Comparison of ENCODE assay signal across 30 mouse cellular contexts in the genomic region with DNA sequence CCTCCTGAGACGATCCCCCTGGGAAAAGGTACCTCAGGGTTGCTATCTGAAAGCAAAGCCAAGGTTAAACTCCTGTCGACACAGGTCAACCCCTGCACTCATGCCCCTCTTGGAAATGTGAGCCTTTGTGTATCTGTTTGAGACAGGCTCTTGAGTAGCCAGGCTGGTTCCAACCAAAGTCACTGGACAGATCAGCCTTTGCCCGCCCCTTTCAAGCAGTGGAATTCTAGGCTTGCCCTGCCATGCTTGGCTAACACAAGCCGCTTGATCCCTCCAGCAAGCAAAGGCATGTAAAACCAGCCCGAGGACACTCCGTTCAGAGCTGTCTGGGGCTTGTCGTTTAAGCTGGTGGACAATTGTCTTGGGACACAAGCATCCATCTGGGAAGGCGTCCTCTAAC. TPM values are rescaled to one million over a fixed set of nuclear protein-coding genes. Genes with fewer than 3 reads are reported as not detected.
DNase-seq lines count a peak whose midpoint lies in the region; ATAC-seq lines count a peak whose summit lies in the region.
"Had no signal": no experiment of that assay in that cellular context is flagged by ENCODE, and none has a peak within 500 bp of the region (broad histone marks: within the 10 kb centered on the region; RNA-seq: fewer than 3 reads in every experiment).

No protein-coding gene starts in this region.

- no peak for ATAC-seq in heart, embryonic 11.5 days (replicated peaks; ENCODE audit: insufficient number of reproducible peaks, low FRiP score, low TSS enrichment)
- ATAC-seq in embryonic facial prominence, embryonic 11.5 days (replicated peaks; ENCODE audit: insufficient number of reproducible peaks, low FRiP score, low TSS enrichment, low read depth): no peak
- ATAC-seq: CD4-positive, CD25-positive, alpha-beta regulatory T cell, adult 4 months; forebrain, embryonic 15.5 days; midbrain, embryonic 16.5 days had no signal

- no peaks in the 10 kb centered on the region for H3K36me3 ChIP-seq in heart, embryonic 11.5 days (ENCODE audit: control insufficient read depth, insufficient read depth, low read length)
- no peaks in the 10 kb centered on the region for H3K36me3 ChIP-seq in embryonic facial prominence, embryonic 11.5 days (replicated peaks; ENCODE audit: control insufficient read depth, insufficient read depth, low read depth, low read length)
- H3K36me3 ChIP-seq: forebrain, embryonic 15.5 days; hindbrain, embryonic 13.5 days; kidney, embryonic 15.5 days; limb, embryonic 15.5 days; liver, embryonic 15.5 days; lung, embryonic 15.5 days; neural tube, embryonic 12.5 days had no signal

- H3K27me3 ChIP-seq in heart, embryonic 11.5 days (ENCODE audit: control insufficient read depth, insufficient read depth, low read length): no peaks in the 10 kb centered on the region
- no peaks in the 10 kb centered on the region for H3K27me3 ChIP-seq in embryonic facial prominence, embryonic 11.5 days (ENCODE audit: control insufficient read depth, insufficient read depth, low read length)
- H3K27me3 ChIP-seq: forebrain, embryonic 15.5 days; liver, embryonic 15.5 days; lung, embryonic 15.5 days; neural tube, embryonic 12.5 days had no signal

- H3K4me2 ChIP-seq in heart, embryonic 11.5 days: no peak overlapping the region
- H3K4me2 ChIP-seq in embryonic facial prominence, embryonic 11.5 days (ENCODE audit: low read depth, low read length): no peak overlapping the region
- H3K4me2 ChIP-seq: forebrain, embryonic 15.5 days; hindbrain, embryonic 13.5 days; kidney, embryonic 15.5 days; limb, embryonic 15.5 days; liver, embryonic 15.5 days; lung, embryonic 15.5 days; midbrain, embryonic 11.5 days; neural tube, embryonic 12.5 days had no signal

- H3K27ac ChIP-seq in heart, embryonic 11.5 days (ENCODE audit: low read depth, low read length): no peak overlapping the region
- H3K27ac ChIP-seq in embryonic facial prominence, embryonic 11.5 days (replicated peaks; ENCODE audit: low read depth, low read length): no peak overlapping the region
- H3K27ac ChIP-seq: forebrain, embryonic 15.5 days; hindbrain, embryonic 13.5 days; kidney, embryonic 15.5 days; limb, embryonic 15.5 days; liver, embryonic 15.5 days; lung, embryonic 15.5 days; neural tube, embryonic 12.5 days had no signal

- H3K9ac ChIP-seq in heart, embryonic 11.5 days (ENCODE audit: low read depth, low read length): no peak overlapping the region
- H3K9ac ChIP-seq in embryonic facial prominence, embryonic 11.5 days (replicated peaks; ENCODE audit: low read length): no peak overlapping the region
- H3K9ac ChIP-seq: forebrain, embryonic 15.5 days; hindbrain, embryonic 13.5 days; kidney, embryonic 15.5 days; limb, embryonic 15.5 days; liver, embryonic 15.5 days; lung, embryonic 15.5 days; neural tube, embryonic 12.5 days had no signal

- H3K4me1 ChIP-seq in heart, embryonic 11.5 days (ENCODE audit: control insufficient read depth, insufficient read depth, low read length): peaks cover 28% of the 10 kb centered on the region
- H3K4me1 ChIP-seq in embryonic facial prominence, embryonic 11.5 days (ENCODE audit: control insufficient read depth, insufficient read depth, low read length): no peaks in the 10 kb centered on the region

- peak; percentile 81 for DNase-seq in heart, adult 11 months
- peak; percentile 3 for DNase-seq in testis, postnatal 14 days (ENCODE audit: low spot score)
- no peak for DNase-seq in testis, postnatal 10 days (ENCODE audit: low spot score)
- DNase-seq in embryonic facial prominence, embryonic 11.5 days (ENCODE audit: low spot score): peak; percentile 24
- no peak for DNase-seq in neural tube, embryonic 10.5 days (ENCODE audit: extremely low spot score, low spot score)
- no peak for DNase-seq in cerebellum, postnatal 14 days
- DNase-seq: adrenal gland, postnatal 14 days; cerebellum, adult 11 months; cerebellum, adult 9-10 months; gastrocnemius, postnatal 10 days; heart, postnatal 4 days; kidney, adult 11 months; kidney, postnatal 25 days; right cerebral cortex, adult 18-20 months; spleen, adult 18-20 months; thymus, adult 2 months; thymus, postnatal 36 days had no signal

- no peaks in the 10 kb centered on the region for H3K9me3 ChIP-seq in heart, embryonic 11.5 days (replicated peaks; ENCODE audit: control insufficient read depth, low read length)
- no peaks in the 10 kb centered on the region for H3K9me3 ChIP-seq in embryonic facial prominence, embryonic 11.5 days (replicated peaks; ENCODE audit: control insufficient read depth, low read length)
- H3K9me3 ChIP-seq: forebrain, embryonic 15.5 days; hindbrain, embryonic 13.5 days; kidney, embryonic 15.5 days; limb, embryonic 15.5 days; liver, embryonic 15.5 days; lung, embryonic 15.5 days; neural tube, embryonic 12.5 days had no signal

- 64% methylated on average over 8 of the region's 8 CpGs for WGBS in heart, embryonic 11.5 days (ENCODE audit: insufficient replicate concordance)
- 64% methylated on average over 8 of the region's 8 CpGs for WGBS in embryonic facial prominence, embryonic 11.5 days

- no peak overlapping the region for H3K4me3 ChIP-seq in heart, embryonic 11.5 days (ENCODE audit: low read depth, low read length)
- no peak overlapping the region for H3K4me3 ChIP-seq in embryonic facial prominence, embryonic 11.5 days (ENCODE audit: low read depth, low read length)
- H3K4me3 ChIP-seq: forebrain, embryonic 15.5 days; hindbrain, embryonic 13.5 days; kidney, embryonic 15.5 days; limb, embryonic 15.5 days; liver, embryonic 15.5 days; lung, embryonic 15.5 days; neural tube, embryonic 12.5 days had no signal

RNA-seq across cellular contexts. Expression of gene Tmem247, which starts 8.8 kb away (rescaled TPM):
- polyA plus RNA-seq in heart, embryonic 11.5 days (2014; fragmentation: Nextera tagmentation; extraction: Ambion mirVana): not detected in 2 replicates
- not detected in 2 replicates for polyA plus RNA-seq in embryonic facial prominence, embryonic 11.5 days (2014; fragmentation: Nextera tagmentation; extraction: Ambion mirVana)
- polyA plus RNA-seq: CD4-positive, CD25-positive, alpha-beta regulatory T cell, adult 4 months; forebrain, embryonic 15.5 days; heart, postnatal 0 days; hindbrain, embryonic 13.5 days; kidney, embryonic 15.5 days; limb, embryonic 15.5 days; liver, embryonic 15.5 days; lung, embryonic 15.5 days; midbrain, embryonic 11.5 days; midbrain, embryonic 16.5 days; neural tube, embryonic 12.5 days; stomach, embryonic 16.5 days; thymus, adult 2 months had no signal

RNA-seq across cellular contexts. Expression of gene Atp6v1e2, which starts 39.4 kb away (rescaled TPM):
- polyA plus RNA-seq in heart, embryonic 11.5 days (2014; fragmentation: Nextera tagmentation; extraction: Ambion mirVana): not detected in 2 replicates
- not detected in 2 replicates for polyA plus RNA-seq in embryonic facial prominence, embryonic 11.5 days (2014; fragmentation: Nextera tagmentation; extraction: Ambion mirVana)
- polyA plus RNA-seq: CD4-positive, CD25-positive, alpha-beta regulatory T cell, adult 4 months; forebrain, embryonic 15.5 days; heart, postnatal 0 days; hindbrain, embryonic 13.5 days; kidney, embryonic 15.5 days; limb, embryonic 15.5 days; liver, embryonic 15.5 days; lung, embryonic 15.5 days; midbrain, embryonic 16.5 days; neural tube, embryonic 12.5 days; thymus, adult 2 months had no signal

RNA-seq across cellular contexts. Expression of gene Rhoq, which starts 54.6 kb away (rescaled TPM):
- 21.9 and 24.7 TPM in 2 replicates for polyA plus RNA-seq in heart, embryonic 11.5 days (2014; fragmentation: Nextera tagmentation; extraction: Ambion mirVana)
- polyA plus RNA-seq in embryonic facial prominence, embryonic 11.5 days (2014; fragmentation: Nextera tagmentation; extraction: Ambion mirVana): 17.2 and 20.7 TPM in 2 replicates

Comparison
In these comparisons a context has a peak if more than half of its experiments do, and no peak if none do; other contexts are left out.
1. DNase-seq: peak in heart, adult 11 months (single experiment), testis, postnatal 14 days (single experiment) and embryonic facial prominence, embryonic 11.5 days (single experiment); none in testis, postnatal 10 days (single experiment), neural tube, embryonic 10.5 days (single experiment) and cerebellum, postnatal 14 days (0 of 2).